Mouse (Mus musculus) thymus, postnatal 14 days (tissue): ENCODE measurements around the gene Vps51.
A peak's percentile ranks its signal among the peaks of the same experiment; 100 is the strongest.
"Not testable (repeated sequence)": the region's sequence is repeated elsewhere in the genome, so short reads cannot be mapped to it uniquely, and the experiment has no call there.

Experiments used
- DNase-seq: peaks from one replicate; pipeline ENCODE4 v3.0.0; 2021

The Vps51 gene

DNA sequence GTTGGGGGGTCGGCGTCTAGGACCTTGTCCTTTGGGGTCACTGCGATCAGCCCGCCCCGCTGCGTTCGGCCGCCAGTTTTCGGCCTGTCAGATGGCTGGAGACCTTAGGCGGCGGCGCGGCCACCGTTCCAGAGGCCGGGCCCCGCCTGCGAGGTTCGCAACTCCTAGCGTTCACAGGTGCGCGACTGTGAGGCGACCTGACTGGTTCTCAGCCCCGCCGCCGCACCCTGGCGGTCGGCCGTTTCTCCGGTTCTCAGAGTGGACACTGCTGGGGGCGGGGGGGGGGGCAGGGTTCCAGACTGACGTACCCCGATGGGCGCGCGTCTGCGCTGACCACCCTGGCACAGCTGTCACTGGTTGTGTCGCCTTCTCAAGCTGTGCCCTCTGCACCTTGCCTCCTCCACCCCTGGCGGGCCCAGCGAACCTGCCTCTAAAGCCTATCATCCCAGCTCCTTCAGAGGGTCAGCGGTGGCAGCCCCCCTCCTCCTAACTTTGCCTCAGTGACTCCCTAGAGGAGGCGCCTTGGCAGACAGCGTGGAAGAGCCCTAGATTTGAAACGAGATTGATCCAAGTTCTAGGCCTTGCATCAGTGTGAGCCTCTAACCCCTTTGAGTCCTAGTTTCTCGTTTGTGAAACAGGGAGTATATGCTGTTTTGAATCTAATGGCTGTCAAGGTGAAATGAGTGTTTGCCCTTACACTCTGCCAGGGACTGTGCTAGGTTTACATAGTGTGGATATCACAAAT lies 29.7 kb downstream of the Vps51 start:
- DNase-seq = no peak

DNA sequence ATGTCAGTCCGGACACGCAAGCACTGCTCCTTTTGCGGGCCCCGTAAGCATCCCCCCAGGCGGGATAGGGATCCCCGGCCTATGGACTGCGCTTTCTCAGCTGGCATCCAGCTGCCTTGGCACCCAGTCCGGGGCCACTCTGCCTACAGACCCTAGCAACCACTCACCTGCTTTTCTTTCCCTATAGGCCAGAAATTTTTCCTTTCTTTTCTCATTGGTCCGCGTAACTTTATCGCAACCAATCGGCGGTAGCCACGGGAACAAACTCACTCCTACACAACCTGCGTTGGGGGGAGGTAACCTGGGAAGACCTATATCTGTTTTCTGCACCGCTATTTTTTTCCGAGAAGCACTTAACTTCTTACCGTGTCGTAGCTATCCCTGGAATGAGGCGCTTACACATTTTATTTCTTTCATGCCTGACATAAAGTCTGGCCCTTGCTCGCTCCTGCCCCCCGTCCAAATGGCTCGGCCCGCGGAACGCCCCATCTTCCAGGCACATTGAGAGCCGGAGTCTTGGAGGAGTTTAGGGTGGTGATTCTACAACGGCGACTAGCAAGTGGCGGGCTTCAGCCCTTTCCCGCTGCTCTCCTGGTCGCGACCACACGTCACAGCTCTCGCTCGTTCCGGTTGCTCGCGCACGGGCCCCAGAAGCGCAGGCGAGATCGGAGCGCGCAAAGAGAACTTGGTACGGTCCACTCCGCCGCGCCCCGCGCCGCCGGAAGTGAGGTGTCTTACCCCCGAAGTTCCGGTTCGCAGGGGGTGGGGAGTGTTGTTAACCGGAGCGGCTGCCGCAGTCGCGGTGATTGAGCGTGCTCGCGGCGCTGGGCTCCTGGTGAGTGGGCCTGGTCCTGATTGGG lies 30.5 kb downstream of the Vps51 start, which contains the start of gene Syvn1:
Syvn1 (plus strand) TSS at position 283 of the 860 bp plus-strand sequence.
- peak; percentile 92 for DNase-seq

DNA sequence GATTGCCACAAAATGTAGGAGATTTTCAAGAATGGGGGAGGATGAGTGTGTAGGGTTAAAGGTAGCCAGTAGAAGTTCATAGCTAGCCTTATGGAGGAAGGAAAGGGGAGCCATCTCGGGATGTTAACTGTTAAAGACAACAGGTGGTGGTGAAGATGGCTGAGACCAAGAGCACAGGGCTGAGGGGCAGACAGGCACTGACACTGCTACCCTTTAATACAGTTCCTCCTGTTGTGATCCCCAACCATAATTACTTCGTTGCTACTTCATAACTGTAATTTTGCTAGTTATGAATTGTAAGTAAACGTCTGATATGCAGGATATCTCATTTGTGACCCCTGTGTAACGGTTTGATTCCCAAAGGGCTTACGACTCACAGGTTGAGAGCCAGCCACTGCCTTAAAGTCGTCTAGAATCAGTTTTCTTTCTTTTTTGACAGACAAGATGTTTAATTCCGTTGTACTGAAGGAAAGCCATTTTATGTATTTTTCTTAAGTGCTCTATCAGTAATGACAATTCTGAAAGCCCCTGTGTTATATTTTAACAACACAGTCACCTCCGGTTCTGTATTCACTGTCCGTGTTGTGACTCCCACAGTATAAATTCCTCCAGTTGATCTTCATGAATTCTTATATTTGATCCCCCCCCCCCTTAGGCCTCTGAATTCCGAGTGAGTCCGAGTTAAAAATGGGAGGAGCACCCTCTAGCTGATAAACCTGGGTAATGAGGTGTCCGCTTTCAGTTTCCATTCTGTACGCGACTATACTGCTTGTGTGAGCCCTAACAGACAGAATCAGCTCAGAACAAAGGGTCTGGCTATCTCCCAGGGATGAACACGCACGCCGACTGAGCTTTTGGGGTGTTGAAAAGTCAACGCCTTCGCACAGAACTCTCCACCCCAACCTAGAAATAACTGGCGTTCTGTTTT lies 31.4 kb downstream of the Vps51 start:
- no peak for DNase-seq

DNA sequence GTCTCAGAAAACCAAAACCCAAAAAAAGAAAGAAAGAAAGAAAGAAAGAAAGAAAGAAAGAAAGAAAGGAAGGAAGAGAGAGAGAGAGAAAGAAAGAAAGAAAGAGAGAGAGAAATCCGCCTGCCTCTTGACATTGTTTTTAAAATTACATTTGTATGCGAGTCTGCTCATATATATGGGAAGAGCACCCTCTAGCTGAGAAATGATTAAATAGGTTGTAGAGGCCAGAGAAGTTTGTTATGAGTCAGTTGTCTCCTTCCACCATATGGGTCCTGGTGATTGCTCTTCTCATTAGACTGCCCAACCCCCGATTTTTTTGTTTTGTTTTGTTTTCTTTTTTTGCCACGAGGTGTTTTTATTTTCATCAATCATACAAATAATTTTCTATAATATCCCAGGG lies 32.9 kb downstream of the Vps51 start:
- not testable (repeated sequence) for DNase-seq

DNA sequence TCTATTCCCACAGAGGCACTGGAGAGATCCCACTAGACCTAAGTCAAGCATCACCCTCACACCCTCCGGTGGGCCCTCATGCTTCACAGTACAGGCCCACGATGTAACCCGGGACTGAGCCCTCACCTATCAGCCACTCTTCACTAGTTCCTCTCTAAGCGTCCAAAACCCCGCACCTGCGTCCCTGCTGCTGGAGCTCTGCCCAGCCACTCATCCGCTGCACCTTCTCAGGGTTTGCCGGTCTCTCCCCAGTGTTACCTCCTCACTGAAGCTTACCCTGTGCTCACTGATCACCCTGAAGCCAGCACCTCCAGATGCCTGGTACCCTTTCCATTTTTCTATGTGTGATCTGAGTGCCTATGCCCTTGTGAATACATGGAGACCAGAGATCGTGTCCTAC lies 34.7 kb downstream of the Vps51 start:
- DNase-seq = no peak

DNA sequence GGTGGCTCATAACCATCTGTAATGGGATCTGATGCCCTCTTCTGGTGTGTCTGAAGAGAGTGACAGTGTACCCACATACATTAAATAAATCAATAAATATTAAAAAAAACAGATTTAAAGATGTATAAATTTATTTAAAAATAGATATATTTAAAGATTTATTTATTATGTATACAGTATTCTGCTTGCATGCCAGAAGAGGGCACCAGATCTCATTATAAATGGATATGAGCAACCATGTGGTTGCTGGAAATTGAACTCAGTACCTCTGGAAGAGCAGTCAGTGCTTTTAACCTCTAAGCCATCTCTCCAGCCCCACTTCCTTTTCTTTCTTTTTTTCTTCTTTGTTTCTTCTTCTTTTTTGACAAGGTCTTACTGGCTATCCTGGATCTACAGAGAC lies 37.0 kb downstream of the Vps51 start:
- DNase-seq = no peak

DNA sequence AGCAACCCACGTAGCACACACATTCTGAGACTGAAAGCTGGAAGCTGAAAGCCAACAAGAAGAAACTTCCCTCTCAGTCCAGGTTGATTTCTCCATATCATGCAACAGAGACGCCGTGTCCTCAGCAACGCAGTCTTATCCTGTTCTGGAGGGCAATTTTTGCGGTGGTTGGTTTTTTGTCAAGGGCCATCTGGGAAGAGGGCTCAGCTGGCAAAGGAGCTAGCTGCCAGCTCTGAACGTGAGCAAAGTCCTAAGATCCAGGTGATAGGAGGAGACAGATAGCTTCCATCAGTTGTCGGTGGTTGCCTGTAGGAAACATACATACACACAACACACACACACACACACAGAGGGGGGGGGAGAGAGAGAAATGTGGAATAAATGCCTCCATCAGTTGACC lies 38.7 kb downstream of the Vps51 start:
- DNase-seq = no peak

DNA sequence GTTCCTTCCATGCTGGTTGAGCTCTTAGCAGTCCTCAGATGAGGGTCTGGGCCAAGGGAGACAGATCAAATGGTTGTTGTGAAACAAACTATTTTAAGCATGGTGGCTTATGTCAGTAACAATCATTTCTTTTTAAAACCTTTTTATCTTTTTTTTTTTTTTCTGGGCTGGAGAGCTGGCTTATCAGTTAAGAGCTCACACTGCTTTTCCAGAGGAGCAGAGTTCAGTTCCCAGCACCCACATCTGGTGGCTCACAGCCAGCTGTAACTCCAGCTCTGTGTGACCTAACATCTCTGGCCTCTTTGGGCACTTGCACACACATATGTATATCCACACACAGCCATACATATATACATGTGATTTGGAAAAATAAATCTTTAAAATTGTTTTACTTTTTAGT lies 39.3 kb downstream of the Vps51 start:
- no peak for DNase-seq

DNA sequence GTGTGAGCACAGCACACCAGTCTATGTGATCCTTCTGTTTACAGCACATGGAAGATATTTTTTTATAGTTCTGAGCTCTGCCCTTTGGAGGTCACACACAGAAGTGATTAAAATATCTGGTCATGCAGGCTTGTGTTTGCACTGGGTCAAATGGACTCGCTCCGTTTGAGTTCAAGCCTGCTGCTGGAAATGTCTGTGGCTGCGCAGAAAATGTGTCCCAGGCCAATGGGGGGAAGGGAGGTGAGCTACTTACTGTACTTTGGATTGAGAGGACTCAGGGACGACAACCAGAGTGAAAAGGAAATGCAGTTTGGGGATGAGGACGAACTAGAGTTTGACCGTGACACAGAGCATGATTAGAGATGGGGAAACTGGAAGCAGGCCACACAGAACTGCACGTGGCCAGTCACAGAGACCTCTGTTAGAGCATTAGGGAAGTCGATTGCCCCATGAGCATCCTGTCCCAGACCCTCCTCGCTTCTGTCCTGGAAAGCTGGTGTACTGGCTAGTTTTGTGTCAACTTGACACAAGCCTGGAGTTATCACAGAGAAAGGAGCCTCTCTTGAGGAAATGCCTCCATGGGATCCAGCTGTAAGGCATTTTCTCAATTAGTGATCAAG lies 41.0 kb downstream of the Vps51 start:
- DNase-seq = no peak

DNA sequence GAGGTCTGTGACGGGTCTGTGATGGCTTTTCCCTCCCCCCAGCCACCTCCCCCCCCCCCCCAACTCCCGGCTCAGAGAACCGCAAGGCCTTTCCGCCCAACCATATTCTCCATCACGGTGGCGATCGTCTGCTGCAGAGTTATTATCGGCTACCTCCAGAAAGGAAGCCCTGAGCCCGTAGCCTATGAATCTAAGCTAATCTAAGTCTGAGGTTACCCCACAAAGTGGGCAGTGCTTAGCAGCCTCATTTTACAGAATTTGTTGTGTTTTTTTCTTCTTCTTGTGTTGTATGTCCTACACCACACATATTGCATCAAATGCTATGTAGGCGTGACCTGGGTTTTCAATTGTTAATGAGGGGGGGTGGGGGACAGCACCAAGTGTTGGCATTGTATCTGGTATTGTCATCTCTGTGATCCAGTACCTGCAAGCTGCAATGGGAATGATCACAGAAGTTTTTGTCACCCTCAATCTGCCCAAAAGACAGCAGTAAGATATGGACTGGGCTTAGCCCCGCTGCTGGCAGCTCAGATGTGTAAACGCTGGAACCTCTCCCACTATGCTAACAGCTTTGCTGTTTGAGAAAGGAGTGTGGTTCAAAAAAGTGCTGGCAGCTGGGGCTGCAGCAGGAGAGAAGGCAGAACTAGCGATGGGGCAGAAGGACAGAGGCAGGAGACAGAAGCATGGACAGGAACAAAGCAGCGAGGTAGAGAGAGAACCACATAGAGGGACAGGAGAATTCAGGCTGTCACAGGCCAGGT lies 46.3 kb downstream of the Vps51 start:
- DNase-seq = no peak

DNA sequence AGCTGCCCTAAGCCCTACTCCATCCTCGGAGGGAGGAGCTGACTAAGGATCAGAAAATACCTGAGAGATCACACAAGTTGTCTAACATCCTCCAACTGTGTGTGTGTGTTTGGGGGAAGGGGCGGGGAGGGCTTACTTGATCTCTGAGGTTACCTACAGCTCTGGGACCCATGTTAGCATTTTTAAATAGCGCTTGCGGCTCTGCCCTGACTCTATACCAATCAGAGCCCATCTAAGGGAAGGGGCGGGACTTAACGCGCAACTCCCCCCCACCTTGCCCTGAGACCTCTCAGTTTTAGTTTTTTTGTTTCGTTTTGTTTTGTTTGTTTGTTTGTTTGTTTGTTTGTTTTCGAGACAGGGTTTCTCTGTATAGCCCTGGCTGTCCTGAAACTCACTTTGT lies 47.6 kb downstream of the Vps51 start:
- no peak for DNase-seq

DNA sequence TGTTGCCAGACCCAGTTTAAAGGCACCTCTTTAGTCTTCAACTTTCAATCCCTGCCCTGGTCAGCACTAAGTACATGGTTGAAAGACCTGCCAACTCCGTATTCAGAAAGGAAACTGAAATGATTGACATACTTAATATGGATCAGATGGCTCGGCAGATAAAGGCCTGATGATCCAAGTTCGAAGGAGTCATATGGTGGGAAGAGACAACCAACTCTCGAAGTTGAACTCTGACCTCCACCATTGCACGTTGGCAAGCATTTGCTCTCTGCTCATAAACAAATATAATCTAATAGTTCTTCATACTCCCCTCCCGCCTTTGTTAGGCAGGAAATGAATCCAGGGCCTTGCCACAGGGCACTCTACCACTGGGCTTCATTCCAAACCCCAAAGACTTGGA lies 48.0 kb downstream of the Vps51 start:
- no peak for DNase-seq

DNA sequence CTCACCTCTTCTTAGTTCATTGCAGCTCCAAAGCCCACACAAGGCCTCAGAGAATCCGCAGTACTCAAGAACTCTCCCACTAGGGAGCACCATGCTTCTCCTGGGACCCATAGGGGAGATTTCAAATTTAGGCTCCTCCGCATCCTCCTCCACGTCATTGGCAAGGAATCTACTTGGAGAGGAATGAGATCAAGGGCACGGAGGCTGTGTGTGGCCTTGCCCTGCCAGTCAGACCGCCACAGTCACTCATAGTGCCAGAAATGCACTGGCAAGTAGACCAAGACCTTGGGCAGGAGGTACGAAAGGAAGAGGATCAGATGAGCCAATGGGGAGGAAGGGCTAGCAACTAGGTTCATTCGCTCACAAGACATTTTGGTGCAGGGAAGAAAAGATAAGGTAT lies 53.1 kb downstream of the Vps51 start:
- DNase-seq = no peak

DNA sequence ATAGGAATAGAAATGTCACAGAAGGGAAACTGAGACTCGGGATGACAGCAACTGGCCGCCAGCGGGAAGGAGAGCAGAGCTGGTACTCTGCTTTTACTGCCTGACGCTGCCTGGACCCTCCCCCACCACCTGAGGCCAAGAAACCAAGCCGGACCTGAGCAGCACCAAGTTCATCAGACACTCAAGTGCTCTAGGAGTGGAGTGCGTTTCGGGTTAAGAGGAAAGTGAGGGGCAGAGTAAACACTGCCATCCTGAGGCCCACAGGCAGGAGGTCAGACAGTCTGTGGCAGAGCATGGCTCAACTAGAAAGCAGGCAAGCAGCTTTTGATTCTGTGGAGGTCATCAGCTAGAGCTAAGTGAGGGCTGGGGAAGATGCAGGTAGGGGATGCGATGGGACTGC lies 54.0 kb downstream of the Vps51 start:
- no peak for DNase-seq

DNA sequence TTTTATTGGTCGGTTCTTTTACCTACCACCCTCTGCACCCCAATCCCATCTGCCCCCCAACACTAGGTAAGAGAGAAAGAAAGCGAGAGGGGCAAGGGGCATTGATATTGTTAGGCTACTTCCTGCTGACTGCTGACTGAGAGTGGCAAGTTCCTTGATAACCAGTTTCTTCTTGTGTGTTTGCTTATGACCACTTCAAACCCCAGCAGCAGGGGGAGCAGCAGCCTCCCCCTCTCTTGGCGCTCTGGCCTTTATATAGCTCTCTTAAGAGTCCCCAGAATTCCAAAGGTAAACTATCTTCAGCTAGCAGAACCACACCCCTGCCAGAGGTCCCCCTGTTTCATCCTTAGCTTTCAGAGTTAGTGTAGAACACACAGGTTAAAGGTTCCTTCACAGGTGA lies 56.8 kb downstream of the Vps51 start:
- DNase-seq = no peak

DNA sequence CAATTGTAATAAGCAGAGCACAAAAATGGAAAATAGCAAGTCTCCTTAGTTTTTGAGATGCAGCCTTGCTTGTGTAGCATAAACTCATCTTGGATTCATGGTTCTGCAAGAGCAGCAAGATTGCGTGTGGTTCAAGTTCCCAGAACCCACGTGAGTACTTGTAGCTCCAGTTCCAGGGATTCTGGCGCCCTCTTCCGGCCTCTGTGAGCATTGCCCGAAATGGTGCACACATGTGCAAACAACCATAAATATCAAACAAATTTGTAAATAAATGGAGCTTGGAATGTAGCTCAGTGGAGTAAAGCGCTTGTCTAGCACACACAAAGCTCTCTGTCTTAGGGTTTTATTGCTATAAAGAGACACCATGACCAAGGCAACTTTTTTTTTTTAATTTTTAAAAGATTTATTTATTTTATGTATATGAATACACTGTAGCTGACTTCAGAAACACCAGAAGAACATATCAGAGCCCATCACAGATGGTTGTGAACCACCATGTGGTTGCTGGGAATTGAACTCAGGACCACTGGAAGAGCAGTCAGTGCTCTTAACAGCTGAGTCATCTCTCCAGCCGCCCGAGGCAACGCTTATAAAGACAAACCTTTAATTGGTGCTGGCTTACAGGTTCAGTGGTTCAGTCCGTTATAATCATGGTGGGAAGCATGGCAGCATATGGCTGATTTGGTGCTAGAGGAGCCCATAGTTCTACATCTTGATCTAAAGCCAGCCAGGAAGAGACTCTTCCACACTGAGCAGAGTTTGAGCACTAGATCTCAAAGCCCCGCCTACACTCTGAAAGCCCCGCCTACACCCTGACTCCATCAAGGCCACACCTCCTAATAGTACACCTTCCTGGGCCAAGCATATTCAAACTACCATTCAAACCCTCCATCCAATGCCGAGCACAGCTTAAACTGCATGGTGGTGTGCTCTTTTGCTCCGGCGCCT lies 58.6 kb downstream of the Vps51 start:
- peak; percentile 90 for DNase-seq
